Mouse (Mus musculus): Measurements from ENCODE around the gene Tmem108. TPM values are rescaled to one million over a fixed set of nuclear protein-coding genes. Genes with fewer than 3 reads are reported as not detected.

Tmem108 gene
- polyA plus RNA-seq, 1 experiment = not detected

DNA sequence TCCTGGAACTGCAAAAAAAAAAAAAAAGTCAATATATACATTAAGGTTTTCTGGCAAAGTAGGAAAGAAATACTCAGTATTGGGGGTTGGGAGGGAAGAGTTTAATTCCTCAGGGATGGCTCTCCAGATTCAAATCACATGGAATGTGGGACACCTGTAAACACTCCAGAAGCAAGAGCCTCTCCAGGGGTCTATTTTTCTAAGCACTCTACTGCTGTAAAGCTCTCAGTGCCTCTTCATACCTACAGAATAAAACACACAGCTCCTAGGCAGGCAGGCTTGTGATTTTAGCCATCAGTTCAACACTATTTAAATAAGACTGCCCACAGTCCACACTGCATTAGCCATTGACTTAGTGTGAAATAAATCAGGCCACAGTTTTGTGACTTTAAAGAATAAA is 53.8 kb downstream of the Tmem108 start:
- H3K27ac ChIP-seq (ENCODE audit: insufficient read depth, low read depth, low read length) = no peak overlapping the region
- no peak overlapping the region for H3K4me3 ChIP-seq (ENCODE audit: insufficient read depth, low read length)
- TF ChIP-seq CTCF (IDR thresholded peaks at IDR 0.05; ENCODE audit: low read depth, low read length) (no peak), POLR2A (IDR thresholded peaks at IDR 0.05; ENCODE audit: borderline replicate concordance, low read depth, low read length) (no peak)
- H3K4me1 ChIP-seq (ENCODE audit: control insufficient read depth, insufficient read depth, low read length) = no peaks in the 10 kb centered on the region

DNA sequence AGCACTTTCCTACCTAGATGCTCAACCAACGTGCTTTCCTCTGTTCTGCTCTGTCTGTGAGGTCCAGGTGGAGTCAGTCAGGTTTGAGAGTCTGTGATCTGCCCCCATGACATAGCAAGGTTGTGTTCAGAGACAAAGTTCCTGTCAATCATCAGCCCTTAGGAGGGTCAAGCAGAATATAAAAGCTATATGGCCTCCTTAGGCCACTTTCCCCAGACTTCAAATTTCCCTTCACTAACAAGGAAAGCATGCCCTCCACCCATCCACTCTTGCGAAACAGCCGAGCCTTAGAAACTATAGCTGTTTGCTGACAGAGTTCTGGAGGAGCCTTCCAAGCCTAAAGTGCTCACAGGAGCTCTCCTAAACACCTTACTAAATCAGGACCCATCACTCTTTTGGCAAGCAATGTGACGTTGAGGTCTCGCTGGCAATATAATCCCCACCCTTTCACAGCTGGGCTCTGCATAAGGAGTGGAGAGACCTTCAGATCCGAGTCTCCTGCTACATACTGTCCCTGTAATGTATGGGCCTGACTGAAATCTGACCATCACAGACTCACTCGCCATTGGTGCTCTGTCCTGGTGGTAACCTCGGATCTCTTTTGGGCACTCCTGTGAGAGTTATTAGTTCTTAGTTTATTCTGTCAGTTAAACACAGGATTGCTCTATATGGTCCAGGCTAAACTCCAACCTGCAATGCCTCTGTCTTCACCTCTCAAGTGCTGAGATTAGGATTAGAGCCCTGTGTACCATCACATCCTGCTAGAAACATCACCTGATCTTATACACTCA is 54.4 kb downstream of the Tmem108 start:
- Histone ChIP-seq H3K4me3 (ENCODE audit: insufficient read depth, low read length) (no peak overlapping the region), H3K4me1 (ENCODE audit: control insufficient read depth, insufficient read depth, low read length) (no peaks in the 10 kb centered on the region), H3K27ac (ENCODE audit: insufficient read depth, low read depth, low read length) (no peak overlapping the region)
- TF ChIP-seq POLR2A (IDR thresholded peaks at IDR 0.05; ENCODE audit: borderline replicate concordance, low read depth, low read length) (no peak), CTCF (IDR thresholded peaks at IDR 0.05; ENCODE audit: low read depth, low read length) (no peak)

DNA sequence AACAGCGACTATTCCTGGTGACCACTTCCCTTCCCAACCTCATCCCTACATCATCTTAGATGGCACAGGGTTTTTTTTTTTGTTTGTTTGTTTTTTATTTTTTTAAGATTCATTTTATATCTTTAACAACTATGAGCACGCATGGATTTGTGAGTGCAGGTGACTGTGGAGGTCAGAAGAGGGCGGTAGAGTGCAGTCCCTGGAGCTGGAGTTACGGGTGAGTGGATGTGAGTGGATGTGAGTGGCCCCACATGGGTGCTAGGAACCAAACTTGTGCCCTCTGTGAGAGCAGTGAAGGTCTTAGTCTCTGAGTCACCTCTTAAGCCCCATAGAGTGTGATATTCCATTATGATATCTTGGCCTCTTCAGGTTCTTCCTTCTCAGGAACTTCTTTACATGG is 55.9 kb downstream of the Tmem108 start:
- no peaks in the 10 kb centered on the region for H3K4me1 ChIP-seq (ENCODE audit: control insufficient read depth, insufficient read depth, low read length)
- no peak overlapping the region for H3K27ac ChIP-seq (ENCODE audit: insufficient read depth, low read depth, low read length)
- no peak overlapping the region for H3K4me3 ChIP-seq (ENCODE audit: insufficient read depth, low read length)
- TF ChIP-seq POLR2A (IDR thresholded peaks at IDR 0.05; ENCODE audit: borderline replicate concordance, low read depth, low read length) = no peak
- no peak for TF ChIP-seq CTCF (IDR thresholded peaks at IDR 0.05; ENCODE audit: low read depth, low read length)

DNA sequence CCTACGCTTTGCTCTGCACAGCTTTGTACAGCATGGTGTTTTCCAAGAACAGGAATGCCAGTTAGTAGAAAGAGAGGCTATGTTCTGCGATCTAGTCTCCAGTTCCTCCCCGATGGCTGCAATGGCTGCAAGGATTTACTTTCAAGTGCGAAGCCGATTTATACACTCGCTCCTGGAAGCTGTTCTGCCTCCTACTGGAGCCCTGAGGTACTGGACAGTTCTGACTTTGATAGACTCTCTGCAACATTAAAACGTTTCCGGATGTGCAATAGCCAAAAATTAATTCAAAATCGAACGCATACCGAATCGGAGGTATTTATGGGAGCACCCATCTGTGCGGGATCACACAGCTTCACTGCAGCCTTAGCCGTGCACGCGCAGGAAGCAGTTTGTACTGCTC is 58.6 kb downstream of the Tmem108 start:
- H3K27ac ChIP-seq (ENCODE audit: insufficient read depth, low read depth, low read length) = no peak overlapping the region
- H3K4me3 ChIP-seq (ENCODE audit: insufficient read depth, low read length) = no peak overlapping the region
- no peaks in the 10 kb centered on the region for H3K4me1 ChIP-seq (ENCODE audit: control insufficient read depth, insufficient read depth, low read length)
- TF ChIP-seq CTCF (IDR thresholded peaks at IDR 0.05; ENCODE audit: low read depth, low read length) (no peak), POLR2A (IDR thresholded peaks at IDR 0.05; ENCODE audit: borderline replicate concordance, low read depth, low read length) (no peak)

DNA sequence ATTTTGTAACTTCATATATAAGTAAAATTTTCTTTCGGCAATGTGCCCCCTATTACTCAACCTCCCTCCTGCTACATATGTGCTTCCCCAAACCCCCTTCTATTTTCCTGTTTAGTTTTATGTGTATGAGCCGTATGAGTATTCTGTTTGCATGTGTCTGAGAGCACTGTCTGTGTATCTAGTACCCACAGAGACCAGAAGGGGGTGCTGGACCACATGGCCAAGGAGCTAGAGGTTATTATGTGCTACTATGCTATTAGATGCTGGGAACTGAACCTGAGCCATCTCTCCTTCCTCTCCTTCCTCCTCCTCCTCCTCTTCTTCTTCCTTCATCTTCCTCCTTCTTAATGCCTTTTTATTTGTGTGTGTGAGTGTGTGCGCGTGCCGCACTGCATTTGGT is 59.2 kb downstream of the Tmem108 start:
- H3K27ac ChIP-seq (ENCODE audit: insufficient read depth, low read depth, low read length) = no peak overlapping the region
- H3K4me1 ChIP-seq (ENCODE audit: control insufficient read depth, insufficient read depth, low read length) = no peaks in the 10 kb centered on the region
- no peak overlapping the region for H3K4me3 ChIP-seq (ENCODE audit: insufficient read depth, low read length)
- TF ChIP-seq CTCF (IDR thresholded peaks at IDR 0.05; ENCODE audit: low read depth, low read length) (no peak), POLR2A (IDR thresholded peaks at IDR 0.05; ENCODE audit: borderline replicate concordance, low read depth, low read length) (no peak)

- Histone ChIP-seq H3K27ac (ENCODE audit: insufficient read depth, low read depth, low read length) (no peak overlapping the region), H3K4me1 (ENCODE audit: control insufficient read depth, insufficient read depth, low read length) (no peaks in the 10 kb centered on the region), H3K4me3 (ENCODE audit: insufficient read depth, low read length) (no peak overlapping the region)
- TF ChIP-seq POLR2A (IDR thresholded peaks at IDR 0.05; ENCODE audit: borderline replicate concordance, low read depth, low read length) (no peak), CTCF (IDR thresholded peaks at IDR 0.05; ENCODE audit: low read depth, low read length) (no peak)
These were observed 60.2 kb downstream of the Tmem108 start for GRCm38 (mm10) chr9:103701448-103701847.

GRCm38 (mm10) chr9:103700240-103700639 is 61.4 kb downstream of the Tmem108 start:
- Histone ChIP-seq H3K27ac (ENCODE audit: insufficient read depth, low read depth, low read length) (no peak overlapping the region), H3K4me3 (ENCODE audit: insufficient read depth, low read length) (no peak overlapping the region), H3K4me1 (ENCODE audit: control insufficient read depth, insufficient read depth, low read length) (no peaks in the 10 kb centered on the region)
- TF ChIP-seq CTCF (IDR thresholded peaks at IDR 0.05; ENCODE audit: low read depth, low read length) (no peak), POLR2A (IDR thresholded peaks at IDR 0.05; ENCODE audit: borderline replicate concordance, low read depth, low read length) (no peak)

- TF ChIP-seq CTCF (IDR thresholded peaks at IDR 0.05; ENCODE audit: low read depth, low read length) (no peak), POLR2A (IDR thresholded peaks at IDR 0.05; ENCODE audit: borderline replicate concordance, low read depth, low read length) (no peak)
- Histone ChIP-seq H3K4me3 (ENCODE audit: insufficient read depth, low read length) (no peak overlapping the region), H3K27ac (ENCODE audit: insufficient read depth, low read depth, low read length) (no peak overlapping the region), H3K4me1 (ENCODE audit: control insufficient read depth, insufficient read depth, low read length) (no peaks in the 10 kb centered on the region)
These were observed 64.7 kb downstream of the Tmem108 start for GRCm38 (mm10) chr9:103696967-103697366.

GRCm38 (mm10) chr9:103693826-103694225 is 67.8 kb downstream of the Tmem108 start:
- no peak for TF ChIP-seq CTCF (IDR thresholded peaks at IDR 0.05; ENCODE audit: low read depth, low read length)
- TF ChIP-seq POLR2A (IDR thresholded peaks at IDR 0.05; ENCODE audit: borderline replicate concordance, low read depth, low read length) = no peak
- Histone ChIP-seq H3K4me3 (ENCODE audit: insufficient read depth, low read length) (no peak overlapping the region), H3K4me1 (ENCODE audit: control insufficient read depth, insufficient read depth, low read length) (no peaks in the 10 kb centered on the region), H3K27ac (ENCODE audit: insufficient read depth, low read depth, low read length) (no peak overlapping the region)

DNA sequence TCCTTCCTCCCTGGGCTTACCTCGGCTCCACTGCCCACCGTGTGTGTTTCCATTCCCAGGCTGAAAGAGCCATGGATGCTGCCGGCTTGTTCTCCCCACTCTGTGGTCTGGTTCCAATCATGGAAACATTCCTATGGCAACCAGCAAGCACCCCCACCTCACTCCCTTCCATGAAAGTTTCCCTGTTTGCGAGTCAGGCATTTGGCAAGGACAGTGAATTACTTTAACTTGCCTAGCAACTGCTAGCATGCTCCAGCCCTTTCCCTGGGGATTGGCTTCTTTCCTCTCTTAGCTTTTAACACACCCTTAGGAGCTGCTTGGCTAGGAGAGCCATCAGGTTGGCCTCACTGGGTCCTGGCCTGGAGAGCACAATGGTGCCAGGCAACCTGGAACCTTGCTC is 68.9 kb downstream of the Tmem108 start:
- no peaks in the 10 kb centered on the region for H3K4me1 ChIP-seq (ENCODE audit: control insufficient read depth, insufficient read depth, low read length)
- H3K27ac ChIP-seq (ENCODE audit: insufficient read depth, low read depth, low read length) = no peak overlapping the region
- TF ChIP-seq POLR2A (IDR thresholded peaks at IDR 0.05; ENCODE audit: borderline replicate concordance, low read depth, low read length) = no peak
- TF ChIP-seq CTCF (IDR thresholded peaks at IDR 0.05; ENCODE audit: low read depth, low read length) = no peak
- H3K4me3 ChIP-seq (ENCODE audit: insufficient read depth, low read length) = no peak overlapping the region

All from bone marrow macrophage, adult 2 months (primary cell).